Mouse (Mus musculus) gastrocnemius, adult 2 months (tissue): ENCODE measurements at regions not wholly inside any gene's neighbourhood (a gene's known extent, or its start where the extent isn't known, plus 50 kb on each side); places are given as distances from the start of the nearest gene placed in this dataset.

Experiments
- DNase-seq: peaks from one replicate; pipeline ENCODE4 v3.0.0; 2022
- H3K27ac ChIP-seq: fragments of 200-600 bp; 2 replicates; pipeline ENCODE4 v1.8.1; 2022; ENCODE audit warnings: mild to moderate bottlenecking
- H3K4me3 ChIP-seq: fragments of 200-600 bp; 2 replicates; pipeline ENCODE4 v1.8.1; 2022; ENCODE audit warnings: mild to moderate bottlenecking, moderate library complexity
- CTCF ChIP-seq: fragments of 200-600 bp; IDR thresholded peaks from 2 replicates; pipeline ENCODE4 v1.8.1; 2022; ENCODE audit warnings: antibody characterized with exemption, mild to moderate bottlenecking, moderate library complexity
- intact Hi-C: fragments of 180-260 bp; cut with DNase I; formaldehyde crosslinking; loops from one replicate; pipeline ENCODE4 v1.15.1; 2025

DNA sequence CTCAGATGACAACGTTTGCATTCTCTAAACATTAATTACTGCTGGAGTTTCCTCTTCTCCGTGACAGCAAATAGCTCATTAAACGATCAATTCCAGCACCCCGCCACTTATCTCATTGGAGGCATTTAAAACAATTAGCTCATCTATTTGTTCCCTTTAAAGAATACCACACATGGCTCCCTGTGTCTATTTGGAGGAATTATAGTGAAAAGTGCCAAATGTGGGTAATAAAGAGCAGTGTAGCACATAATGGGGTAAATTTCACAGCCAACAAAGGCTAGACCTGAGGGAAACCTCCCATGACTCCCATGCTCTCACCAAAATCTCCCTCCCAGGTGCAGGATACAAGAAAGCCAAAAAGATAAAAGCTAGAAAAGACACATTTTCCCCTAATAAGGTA lies 456.9 kb upstream of the Gcfc2 start:
- H3K27ac ChIP-seq, result no peak overlapping the region
- intact Hi-C loops, result no loop called here
- H3K4me3 ChIP-seq, result no peak overlapping the region
- TF ChIP-seq CTCF, result no peak
- DNase-seq, result no peak

DNA sequence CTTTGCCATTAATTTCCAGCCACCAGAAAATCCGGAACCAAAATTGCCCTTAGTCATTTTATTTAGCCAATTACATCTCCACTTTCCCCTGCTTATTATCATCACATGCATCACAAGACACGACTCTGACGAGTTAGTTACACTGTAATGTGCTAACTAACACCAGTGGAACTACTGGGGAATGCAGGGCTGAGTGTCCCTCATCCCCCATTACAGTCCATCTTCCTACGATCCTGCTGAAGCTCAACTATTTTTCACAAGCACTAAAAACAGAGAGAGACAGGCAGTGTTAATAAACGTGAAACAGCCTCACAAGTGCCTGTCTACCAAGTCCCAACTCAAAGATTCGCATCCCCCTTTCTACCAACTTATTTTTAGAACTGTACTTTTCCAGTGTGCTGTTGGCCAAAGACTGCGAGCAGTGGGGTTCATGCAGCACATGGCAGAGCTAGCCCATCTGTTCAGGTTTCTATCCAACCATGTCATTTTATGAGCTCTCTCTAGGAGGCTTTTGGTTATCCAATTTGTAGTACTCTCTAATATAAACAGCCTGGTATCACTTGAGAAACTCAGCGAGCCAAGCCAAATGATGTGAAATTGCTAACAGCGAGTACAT lies 452.0 kb upstream of the Gcfc2 start:
- H3K27ac ChIP-seq, result no peak overlapping the region

DNA sequence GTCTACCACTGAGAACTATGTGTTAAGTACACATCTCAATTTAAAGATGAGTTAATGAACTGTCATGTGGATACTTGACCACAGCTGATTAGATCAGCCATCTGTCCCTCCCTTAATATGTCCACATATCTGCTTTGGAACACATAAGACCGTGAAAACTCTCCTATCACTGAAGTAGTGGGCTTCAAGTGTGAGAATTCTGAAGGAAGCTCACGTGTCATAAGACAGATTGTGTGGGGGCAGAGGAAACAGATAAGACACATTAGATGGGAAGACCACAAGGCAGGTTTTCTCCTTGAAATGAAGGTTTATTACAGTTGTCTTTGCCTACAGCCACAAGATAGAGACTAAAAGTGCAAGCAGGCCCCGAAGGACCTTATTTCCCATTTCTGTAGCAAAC lies 451.0 kb upstream of the Gcfc2 start:
- H3K27ac ChIP-seq, result no peak overlapping the region
- DNase-seq, result no peak
- no peak for TF ChIP-seq CTCF
- no peak overlapping the region for H3K4me3 ChIP-seq
- intact Hi-C loops, result no loop called here

More for the DNA sequence above, 452.0 kb upstream of the Gcfc2 start:
- no peak overlapping the region for H3K4me3 ChIP-seq
- no peak for TF ChIP-seq CTCF
- DNase-seq, result no peak
- intact Hi-C loops, result no loop called here

DNA sequence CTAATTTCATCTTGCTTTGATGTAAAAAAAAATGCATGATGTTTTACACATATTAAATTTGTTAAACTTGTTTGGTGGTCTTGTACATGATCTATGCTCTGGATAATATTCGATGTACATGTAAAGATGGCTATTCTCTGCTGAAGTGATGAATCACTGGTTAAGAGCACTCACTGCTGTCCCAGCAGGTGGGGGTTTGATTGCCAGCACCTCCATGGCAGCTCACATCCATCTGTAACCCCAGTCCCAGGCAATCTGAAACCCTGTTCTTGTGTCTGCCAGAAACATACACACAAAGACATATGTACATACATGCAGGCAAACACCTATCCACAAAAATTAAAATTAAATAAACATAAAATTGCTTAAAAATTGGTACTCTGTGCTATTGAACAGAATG lies 448.7 kb upstream of the Gcfc2 start:
- TF ChIP-seq CTCF, result no peak
- no peak for DNase-seq
- intact Hi-C loops, result no loop called here
- Histone ChIP-seq H3K27ac (no peak overlapping the region), H3K4me3 (no peak overlapping the region)

DNA sequence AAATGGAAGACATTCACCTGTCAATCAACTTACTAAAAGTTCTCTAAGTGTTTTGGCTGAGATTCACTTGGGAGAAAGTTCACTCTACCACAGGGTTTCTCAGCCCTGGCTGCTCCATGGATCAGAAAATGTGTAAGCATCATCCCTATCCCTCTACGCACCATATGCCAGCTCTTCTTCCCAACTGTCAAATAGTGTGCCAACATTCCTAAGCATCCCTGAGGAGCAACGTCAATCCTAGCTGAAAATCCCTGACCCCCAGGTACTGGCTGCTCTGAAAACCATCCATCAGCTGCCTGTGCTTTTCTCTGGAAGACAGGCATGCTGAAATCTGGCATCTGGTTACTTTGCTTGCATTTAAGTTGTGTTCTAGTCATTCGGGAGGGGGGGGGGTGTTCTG lies 436.5 kb upstream of the Gcfc2 start:
- TF ChIP-seq CTCF, result no peak
- Histone ChIP-seq H3K27ac (no peak overlapping the region), H3K4me3 (no peak overlapping the region)
- DNase-seq, result no peak
- intact Hi-C loops, result no loop called here

DNA sequence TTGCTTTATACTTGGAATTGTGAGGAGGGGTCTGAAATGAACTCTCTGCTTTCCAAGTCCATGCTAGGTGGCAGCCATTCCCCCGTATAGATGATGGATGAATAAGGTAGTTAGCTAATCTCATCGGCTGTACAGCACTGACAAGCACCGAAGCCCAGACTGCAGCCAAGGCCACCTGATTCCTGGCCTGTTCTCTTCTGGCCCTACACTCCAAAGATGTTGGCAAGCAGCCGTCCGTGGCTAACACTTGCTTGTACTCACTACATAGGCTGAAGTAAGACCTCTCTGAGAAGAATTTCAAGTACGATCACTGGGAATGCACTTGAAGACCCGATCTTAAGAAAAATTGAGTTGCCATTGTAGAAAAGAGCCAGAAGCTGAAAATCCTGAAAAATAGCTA lies 427.2 kb upstream of the Gcfc2 start:
- intact Hi-C loops, result no loop called here
- Histone ChIP-seq H3K4me3 (no peak overlapping the region), H3K27ac (no peak overlapping the region)
- no peak for TF ChIP-seq CTCF
- DNase-seq, result no peak

DNA sequence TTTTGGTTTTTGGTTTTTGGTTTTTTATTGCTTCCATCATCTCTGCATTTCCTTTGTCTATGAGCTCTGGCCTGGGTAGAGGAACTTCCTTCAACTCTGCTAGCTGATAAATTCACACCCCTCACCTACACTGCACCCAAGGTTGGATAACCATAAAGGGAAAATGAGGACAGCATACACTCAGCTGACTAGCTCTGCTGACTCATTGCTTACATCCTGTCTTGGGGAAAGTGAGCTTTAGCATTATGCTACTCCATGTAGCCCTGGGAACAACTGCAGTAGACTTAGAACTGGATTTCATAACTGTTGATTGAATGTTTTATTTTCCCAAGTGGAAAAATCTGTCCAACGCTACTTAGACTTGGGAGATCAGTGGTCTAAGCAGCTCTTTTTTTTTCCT lies 406.3 kb upstream of the Gcfc2 start:
- Histone ChIP-seq H3K4me3 (no peak overlapping the region), H3K27ac (no peak overlapping the region)
- no peak for TF ChIP-seq CTCF
- intact Hi-C loops, result no loop called here
- DNase-seq, result no peak

DNA sequence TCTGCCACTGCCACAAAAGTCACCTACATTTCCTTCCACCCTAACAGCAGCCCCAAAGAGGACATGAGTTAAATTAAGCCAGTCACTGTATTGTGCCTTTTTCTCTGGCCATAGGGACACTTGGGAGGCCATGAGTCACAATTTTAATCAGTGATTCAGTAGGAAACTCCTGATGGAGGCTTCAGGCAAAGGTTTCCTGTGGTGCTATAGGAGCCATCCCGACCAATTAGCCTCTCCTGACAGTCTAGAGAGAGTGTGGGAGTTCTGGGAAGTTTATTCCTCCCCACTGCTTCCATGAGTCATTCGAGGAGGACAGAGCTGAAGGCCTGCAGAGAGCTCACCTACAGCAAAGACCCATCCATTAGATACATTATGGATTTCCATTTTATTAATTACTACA lies 361.2 kb upstream of the Gcfc2 start:
- intact Hi-C loops, result no loop called here
- Histone ChIP-seq H3K27ac (no peak overlapping the region), H3K4me3 (no peak overlapping the region)
- no peak for DNase-seq
- TF ChIP-seq CTCF, result no peak

DNA sequence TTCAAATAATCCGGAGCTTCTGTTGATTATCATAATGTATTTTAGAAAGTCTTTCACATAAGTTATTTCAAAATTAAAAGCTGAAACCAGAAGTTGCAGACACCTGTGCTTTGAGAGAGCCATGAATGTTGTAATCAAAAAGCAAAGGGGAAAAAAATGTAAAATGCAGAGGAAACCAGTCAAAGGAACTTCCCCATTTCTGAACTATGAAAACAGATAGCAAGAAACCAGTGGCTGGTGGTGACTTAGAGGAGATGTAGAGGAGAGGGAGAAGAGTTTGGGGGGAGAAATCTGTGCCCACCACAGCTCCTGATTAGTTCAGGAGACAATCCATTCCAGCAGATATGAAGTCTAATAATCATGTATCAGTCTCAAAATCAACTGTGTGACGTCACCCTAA lies 360.3 kb upstream of the Gcfc2 start:
- intact Hi-C loops, result no loop called here
- no peak for TF ChIP-seq CTCF

DNA sequence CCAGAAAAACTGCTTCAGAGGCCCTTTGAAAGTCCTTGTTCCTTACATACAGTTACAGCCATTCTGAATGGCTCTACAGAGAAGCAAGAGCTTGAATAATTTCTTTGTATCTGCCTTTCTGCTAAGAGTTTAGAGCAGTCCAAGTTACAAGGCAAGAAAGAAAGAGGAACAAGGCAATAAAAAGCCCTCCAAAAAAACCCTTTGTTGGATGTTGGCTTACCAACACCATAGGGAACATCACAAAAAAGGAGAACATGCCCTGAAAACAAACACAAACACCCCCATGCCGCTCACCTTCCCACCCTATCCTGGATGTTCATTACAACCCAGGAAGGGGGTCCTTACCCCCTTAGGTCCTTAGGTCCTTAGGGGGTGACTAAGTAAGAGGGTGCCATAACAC lies 359.2 kb upstream of the Gcfc2 start:
- intact Hi-C loops, result no loop called here
- H3K4me3 ChIP-seq, result no peak overlapping the region
- DNase-seq, result no peak
- no peak overlapping the region for H3K27ac ChIP-seq
- no peak for TF ChIP-seq CTCF

More for the DNA sequence above, 360.3 kb upstream of the Gcfc2 start:
- no peak overlapping the region for H3K4me3 ChIP-seq
- DNase-seq, result no peak
- no peak overlapping the region for H3K27ac ChIP-seq

DNA sequence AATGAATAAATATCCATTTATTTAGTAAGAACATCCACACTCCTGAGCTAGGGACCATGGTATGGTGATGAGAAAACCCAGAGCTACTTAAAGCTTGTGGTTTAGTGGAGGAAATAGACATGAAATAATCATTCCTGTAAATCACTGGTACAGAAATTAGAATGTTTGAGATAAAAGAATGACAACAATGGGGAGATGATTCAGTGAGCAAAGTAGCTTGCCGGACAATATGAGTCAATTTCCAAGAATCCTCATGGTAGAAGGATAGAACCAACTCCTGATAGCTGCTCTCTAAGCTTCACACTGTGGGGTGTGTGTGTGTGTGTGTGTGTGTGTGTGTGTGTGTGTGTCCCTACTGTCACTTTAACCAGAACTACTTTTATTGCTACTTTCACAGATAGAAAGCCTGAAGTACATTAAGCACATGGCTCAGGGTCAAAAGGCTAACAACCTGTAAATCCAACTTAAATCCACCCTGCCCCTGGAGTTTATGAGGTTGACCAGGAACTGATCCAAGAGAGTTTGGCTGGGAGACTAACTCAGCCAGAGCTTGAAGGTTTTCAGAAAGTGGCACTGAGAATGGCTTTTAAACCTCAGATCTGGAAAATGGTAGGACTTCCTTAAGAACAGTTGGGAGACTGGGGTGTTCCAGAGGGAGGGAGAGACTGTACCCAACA lies 336.9 kb upstream of the Gcfc2 start:
- DNase-seq, result no peak
- Histone ChIP-seq H3K4me3 (no peak overlapping the region), H3K27ac (no peak overlapping the region)
- intact Hi-C loops, result no loop called here
- no peak for TF ChIP-seq CTCF

DNA sequence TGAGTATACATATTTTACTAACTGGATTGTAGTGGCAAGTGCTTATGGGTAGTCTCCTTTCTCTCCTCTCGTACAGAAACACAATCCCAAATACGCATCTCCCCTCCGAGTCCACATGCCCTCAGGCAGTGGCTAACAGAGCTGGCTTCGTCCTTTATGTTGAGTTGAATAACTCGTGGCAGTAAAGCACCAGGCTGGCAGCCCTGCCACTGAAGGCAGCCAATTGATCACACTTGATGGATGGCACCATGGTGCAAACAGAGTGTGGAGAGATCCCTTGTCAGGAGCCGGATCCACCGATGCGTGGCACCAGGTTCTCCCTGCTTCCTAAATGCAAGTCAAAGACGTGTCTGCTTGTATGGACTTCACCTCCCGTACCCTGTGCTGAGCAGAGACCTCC lies 333.7 kb upstream of the Gcfc2 start:
- no peak for TF ChIP-seq CTCF
- H3K4me3 ChIP-seq, result no peak overlapping the region
- intact Hi-C loops, result no loop called here
- DNase-seq, result no peak
- no peak overlapping the region for H3K27ac ChIP-seq

DNA sequence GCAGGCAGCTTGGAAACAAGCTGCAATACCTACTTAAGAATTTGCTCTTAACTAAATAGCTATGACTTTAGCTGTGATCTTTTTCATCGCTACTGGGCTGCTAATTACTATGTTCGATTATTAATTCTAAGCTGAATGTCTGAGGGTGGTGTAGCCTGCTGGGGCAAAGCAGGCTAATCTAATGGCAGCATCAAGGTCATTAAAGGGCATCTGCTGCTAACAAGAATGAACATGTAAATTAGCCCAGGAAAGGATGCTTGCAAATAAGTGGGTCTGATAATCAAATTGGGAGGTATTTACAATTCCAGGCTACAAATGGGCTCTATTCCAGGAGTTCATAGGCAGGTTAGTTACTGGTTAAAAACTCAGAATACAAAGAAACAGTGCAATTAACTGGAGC lies 327.5 kb upstream of the Gcfc2 start:
- intact Hi-C loops, result no loop called here
- Histone ChIP-seq H3K4me3 (no peak overlapping the region), H3K27ac (no peak overlapping the region)
- no peak for TF ChIP-seq CTCF
- DNase-seq, result no peak

DNA sequence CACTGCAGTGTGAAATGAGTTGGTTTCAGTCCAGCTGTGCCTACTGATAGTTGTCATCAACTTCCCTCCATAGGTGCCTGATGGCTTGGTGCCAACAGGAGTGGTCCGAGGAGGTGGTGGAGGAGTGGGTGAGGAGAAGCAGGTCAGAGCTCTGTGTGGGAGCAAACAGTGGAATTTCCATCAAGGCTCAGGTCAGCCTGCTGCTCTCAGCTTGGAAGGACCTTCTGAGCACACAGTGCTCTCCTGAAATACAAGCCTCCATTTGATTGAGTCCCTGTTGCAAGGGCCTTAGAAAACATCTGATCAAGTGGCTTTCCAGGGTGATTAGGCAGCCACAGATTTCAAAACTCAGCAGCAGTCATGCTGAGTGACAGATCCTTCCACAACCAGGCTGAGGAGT lies 314.8 kb upstream of the Gcfc2 start:
- no peak for TF ChIP-seq CTCF
- intact Hi-C loops, result no loop called here
- no peak overlapping the region for H3K27ac ChIP-seq
- no peak overlapping the region for H3K4me3 ChIP-seq
- no peak for DNase-seq
